Mouse (Mus musculus): ENCODE measurements around the gene Rpl7a.

Gene Rpl7a

DNA sequence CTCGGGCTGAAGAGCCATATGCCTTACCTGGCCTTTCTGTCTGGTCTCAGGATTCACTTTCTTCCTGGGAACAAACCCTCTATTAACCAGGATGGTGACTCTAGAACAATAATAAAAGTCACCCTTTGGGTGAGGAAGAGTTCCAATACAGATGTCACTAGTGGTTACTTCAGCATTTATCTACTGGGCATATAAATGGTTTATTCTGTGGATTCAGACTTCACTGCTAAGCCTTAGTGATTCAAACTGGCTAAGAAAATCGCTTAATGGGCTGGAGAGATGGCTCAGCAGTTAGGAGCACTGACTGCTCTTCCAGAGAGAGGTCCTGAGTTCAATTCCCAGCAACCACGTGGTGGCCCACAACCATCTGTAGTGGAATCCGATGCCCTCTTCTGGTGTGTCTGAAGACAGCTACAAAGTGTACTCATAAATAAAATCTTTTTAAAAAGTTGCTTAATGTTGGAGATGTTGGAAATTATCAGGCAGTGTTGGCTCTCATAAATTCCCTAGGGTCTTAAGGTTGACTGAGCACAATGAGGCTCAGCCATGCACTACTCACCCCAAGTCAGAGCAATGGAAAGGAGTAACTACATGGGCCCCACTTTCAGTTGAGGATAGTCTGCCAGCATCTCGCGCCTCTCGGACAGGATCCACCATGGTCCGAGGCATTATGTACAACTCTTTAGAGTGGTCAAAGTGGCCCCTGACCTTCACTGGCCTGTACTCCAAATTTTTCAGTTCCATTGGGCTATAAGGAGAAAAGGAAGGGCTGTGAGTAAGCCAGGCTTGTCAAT, 3.8 kb downstream of the Rpl7a start:
- DNase-seq: no peak

GRCm38 (mm10) chr2:26915927-26916728, 5.6 kb downstream of the Rpl7a start, which contains the start of the genes Surf2 and Surf1:
Surf2 (plus strand) TSS chr2:26916367.
Surf1 (minus strand) TSS chr2:26916530.
- DNase-seq: peak; percentile 80

DNA sequence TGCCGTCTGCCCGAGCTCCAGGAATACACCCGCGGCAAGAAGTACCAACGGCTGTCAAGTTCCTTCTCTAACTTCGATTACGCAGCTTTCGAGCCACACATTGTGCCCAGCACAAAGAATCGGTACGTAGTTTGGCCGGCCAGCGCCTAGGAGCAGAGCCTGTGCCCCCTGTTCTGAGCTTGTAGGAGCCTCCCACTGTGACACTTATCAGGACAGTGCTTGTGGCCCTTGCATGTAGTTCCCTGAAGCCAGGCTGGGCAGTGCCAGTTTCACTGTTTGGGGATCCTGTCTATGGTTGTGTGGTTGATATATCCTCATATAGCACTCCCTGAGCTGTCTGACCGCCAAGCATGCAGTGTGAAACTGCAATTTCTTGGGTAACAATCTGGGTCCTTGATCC, 6.2 kb downstream of the Rpl7a start:
- DNase-seq: no peak

DNA sequence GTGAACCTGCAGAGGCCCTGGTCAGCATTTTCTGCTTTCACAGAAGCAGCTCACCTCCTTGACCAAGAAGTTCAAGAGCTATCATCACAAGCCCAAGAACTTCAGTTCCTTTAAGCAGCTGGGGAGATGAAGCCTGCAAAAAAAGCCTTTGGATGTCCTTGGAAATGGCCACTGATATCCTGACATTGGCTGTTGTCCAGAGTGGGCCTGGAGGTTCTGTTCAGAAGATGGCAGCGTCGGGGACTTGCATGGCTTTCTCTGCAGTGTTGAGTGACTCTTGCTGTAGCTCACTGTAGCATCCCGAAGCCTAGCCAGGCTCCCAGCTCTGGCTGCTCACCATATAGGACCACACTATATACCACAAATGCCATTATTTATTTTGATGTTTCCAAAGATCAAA, 9.1 kb downstream of the Rpl7a start:
- no peak for DNase-seq

GRCm38 (mm10) chr2:26920190-26920855, 9.8 kb downstream of the Rpl7a start:
- DNase-seq: peak; percentile 79

GRCm38 (mm10) chr2:26921784-26922183, 11.2 kb downstream of the Rpl7a start:
- peak; percentile 62 for DNase-seq

DNA sequence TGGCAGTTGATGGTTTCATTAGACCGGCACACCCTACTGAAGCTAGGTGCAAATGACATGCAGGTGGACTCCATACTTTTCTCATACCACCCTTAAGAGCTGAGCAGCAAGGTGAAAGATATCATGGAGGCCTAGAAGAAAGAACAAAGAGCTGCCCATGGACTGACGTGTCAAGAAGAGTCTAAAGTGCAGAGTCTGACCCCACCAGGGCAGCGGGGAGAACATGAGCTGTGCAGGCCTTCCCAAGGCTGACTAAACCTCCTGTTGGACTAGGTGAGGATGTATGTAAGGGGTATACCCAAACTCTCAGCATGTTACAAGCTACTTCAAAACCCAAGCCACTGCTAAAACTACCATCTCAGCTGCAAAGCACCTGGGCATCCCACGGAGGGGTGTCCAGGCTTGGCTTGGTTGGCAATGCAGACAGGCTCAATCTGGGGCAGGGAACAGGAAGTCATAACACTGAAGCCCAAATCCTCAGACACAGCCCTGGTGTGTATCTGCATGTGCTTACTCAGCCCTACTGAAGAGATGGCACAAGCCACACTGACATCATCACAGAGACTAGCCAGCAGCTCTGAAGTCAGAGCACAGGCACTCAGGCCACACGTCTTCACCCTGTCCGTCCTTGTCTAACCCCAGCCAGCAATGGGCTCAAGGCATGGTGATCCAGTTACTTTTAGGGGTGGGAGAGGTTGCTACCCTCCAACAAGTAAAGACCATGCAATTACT, 17.3 kb downstream of the Rpl7a start:
- no peak for DNase-seq

- DNase-seq: peak; percentile 58
Observed at GRCm38 (mm10) chr2:26930390-26930789, 19.8 kb downstream of the Rpl7a start.

GRCm38 (mm10) chr2:26932473-26933303, 22.1 kb downstream of the Rpl7a start:
- DNase-seq: peak; percentile 68

GRCm38 (mm10) chr2:26933304-26934055, 22.9 kb downstream of the Rpl7a start, which contains the start of the genes Surf4 and Stkld1:
Surf4 (minus strand) TSS chr2:26933928.
Stkld1 (plus strand) TSS chr2:26934047.
- peak; percentile 98 for DNase-seq

- no peak for DNase-seq
Observed at GRCm38 (mm10) chr2:26935286-26935685, 24.7 kb downstream of the Rpl7a start.

GRCm38 (mm10) chr2:26936425-26936824, 25.9 kb downstream of the Rpl7a start:
- DNase-seq: no peak

- DNase-seq: peak; percentile 24
Observed at GRCm38 (mm10) chr2:26941539-26941938, 31.0 kb downstream of the Rpl7a start.

DNA sequence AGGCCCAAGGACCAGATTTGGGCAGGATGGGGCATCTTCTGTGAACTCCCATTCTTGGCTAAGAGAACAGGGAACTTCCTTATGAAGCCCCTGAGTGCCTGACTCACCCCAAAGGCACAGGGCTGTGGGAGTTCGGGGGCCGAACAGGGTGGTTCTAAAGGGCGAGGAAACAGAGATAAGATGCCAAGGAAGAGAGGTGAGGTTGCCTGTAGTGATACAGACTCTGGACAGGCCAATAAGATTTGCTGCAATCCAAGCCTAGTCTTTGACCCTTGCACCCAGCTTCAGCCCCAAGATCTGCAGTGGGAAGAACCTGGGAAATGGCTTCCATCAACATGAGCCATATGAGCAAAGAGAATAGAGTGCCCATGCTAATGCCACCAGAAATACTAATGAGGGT, 32.7 kb downstream of the Rpl7a start:
- no peak for DNase-seq

GRCm38 (mm10) chr2:26950411-26950810, 39.8 kb downstream of the Rpl7a start:
- no peak for DNase-seq

- DNase-seq: no peak
Observed at GRCm38 (mm10) chr2:26951346-26951905, 40.9 kb downstream of the Rpl7a start.

GRCm38 (mm10) chr2:26952193-26952592, 41.6 kb downstream of the Rpl7a start:
- no peak for DNase-seq

GRCm38 (mm10) chr2:26952866-26953265, 42.3 kb downstream of the Rpl7a start:
- no peak for DNase-seq

DNA sequence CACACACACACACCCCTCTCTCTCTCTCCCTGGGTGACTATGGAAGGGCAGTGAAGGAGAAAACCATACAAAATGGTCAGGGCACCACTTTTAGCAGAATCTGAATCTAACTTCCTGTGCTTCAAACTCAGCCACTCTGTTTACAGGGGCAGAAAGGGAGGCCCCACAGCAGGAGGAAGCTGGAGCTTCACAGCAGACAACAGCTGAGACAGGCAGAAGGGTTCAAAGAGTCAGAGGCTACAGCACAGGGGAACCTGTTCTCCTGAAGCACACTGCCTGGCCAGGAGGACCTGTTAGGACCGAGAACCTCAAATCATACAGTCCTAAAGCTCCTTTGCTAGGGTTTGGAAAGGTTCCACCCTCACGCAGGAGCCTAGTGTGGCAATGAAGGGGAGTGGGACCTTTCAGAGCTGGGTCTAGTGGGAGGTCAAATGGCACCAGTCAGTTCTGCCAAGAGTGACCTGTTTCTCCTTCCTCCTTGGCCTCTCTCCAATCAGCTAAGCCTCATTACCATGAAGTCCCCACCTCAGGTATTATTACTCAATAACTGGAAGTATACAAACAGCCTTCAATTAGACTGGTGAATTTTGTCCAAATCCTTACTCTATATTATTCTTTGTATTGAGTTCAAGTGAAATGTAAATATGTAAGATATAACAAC, 44.3 kb downstream of the Rpl7a start:
- no peak for DNase-seq
